Mouse (Mus musculus) limb, embryonic 14.5 days (tissue): ENCODE measurements around the gene Gm42669. TPM values are rescaled to one million over a fixed set of nuclear protein-coding genes. Genes with fewer than 3 reads are reported as not detected.

ENCODE experiments used
- ATAC-seq: fragments of 200-750 bp; cut with Nextera tagmentation; 2 replicates; pipeline ENCODE4 v1.8.0; 2017; ENCODE audit warnings: low read depth, moderate number of reproducible peaks, moderate TSS enrichment; ENCODE audit not compliant: low FRiP score
- DNase-seq: peaks from one replicate; pipeline ENCODE4 v3.0.0-alpha.2; 2015; ENCODE audit warnings: low spot score
- H3K27ac ChIP-seq: fragments of 300-500 bp; sonication (generic); replicated peaks from 2 replicates; pipeline ENCODE4 v1.5.1; 2014; ENCODE audit warnings: low read depth, mild to moderate bottlenecking, low read length, moderate library complexity, mixed read lengths
- H3K27me3 ChIP-seq: fragments of 300-500 bp; sonication (generic); 2 replicates; pipeline ENCODE4 v1.6.1; 2014; ENCODE audit warnings: low read length, mixed read lengths; ENCODE audit not compliant: control insufficient read depth, insufficient read depth
- H3K36me3 ChIP-seq: fragments of 300-500 bp; sonication (generic); 2 replicates; pipeline ENCODE4 v1.6.1; 2014; ENCODE audit warnings: mild to moderate bottlenecking, low read length, moderate library complexity, mixed read lengths; ENCODE audit not compliant: control insufficient read depth, insufficient read depth
- H3K4me1 ChIP-seq: fragments of 300-500 bp; sonication (generic); 2 replicates; pipeline ENCODE4 v1.6.1; 2014; ENCODE audit warnings: antibody characterized with exemption, low read length, mixed read lengths; ENCODE audit not compliant: control insufficient read depth, insufficient read depth
- H3K4me2 ChIP-seq: fragments of 300-500 bp; sonication (generic); replicated peaks from 2 replicates; pipeline ENCODE4 v1.6.1; 2014; ENCODE audit warnings: low read depth, mild to moderate bottlenecking, low read length, moderate library complexity; ENCODE audit not compliant: severe bottlenecking
- H3K4me3 ChIP-seq: fragments of 300-500 bp; sonication (generic); replicated peaks from 2 replicates; pipeline ENCODE4 v1.5.1; 2014; ENCODE audit warnings: low read length
- H3K9ac ChIP-seq: fragments of 300-500 bp; sonication (generic); 2 replicates; pipeline ENCODE4 v1.6.1; 2014; ENCODE audit warnings: mild to moderate bottlenecking, low read depth, low read length, moderate library complexity; ENCODE audit not compliant: severe bottlenecking
- H3K9me3 ChIP-seq: fragments of 300-500 bp; sonication (generic); 2 replicates; pipeline ENCODE4 v1.6.1; 2016; ENCODE audit warnings: low read length; ENCODE audit not compliant: control insufficient read depth
- POLR2A ChIP-seq: fragments of 200-500 bp; IDR thresholded peaks from 2 replicates; pipeline ENCODE4 v1.8.0; 2012; ENCODE audit warnings: inconsistent platforms, mild to moderate bottlenecking, moderate library complexity, borderline replicate concordance; ENCODE audit not compliant: insufficient read depth, insufficient read length; ENCODE audit errors: extremely low read depth
- WGBS: fragments of 180-500 bp; shearing (Covaris S2); extraction: QIAGEN DNeasy Blood & Tissue Kit; methylation state at CpG from one replicate; pipeline ENCODE4 v1.1.7; 2014; 5-methylcytosine and 5-hydroxymethylcytosine counted together
- polyA plus RNA-seq, 2 experiments: library from polyadenylated mRNA; depleted of rRNA in 1 of 2; stranded (reverse) in 1 of 2; unstranded in 1 of 2; fragments of >200 nt; fragmentation: Nextera tagmentation in 1 of 2; extraction: Ambion mirVana in 1 of 2; gene quantifications; 2 replicates each; pipeline versions ENCODE4 v1.2.1 to v1.2.3; 2012 to 2014

Gene Gm42669
- polyA plus RNA-seq, 2 experiments, result 0.25 to 0.78 TPM

GRCm38 (mm10) chr5:107545927-107546326, 38.5 kb downstream of the Gm42669 start:
- Histone ChIP-seq H3K4me3 (no peak overlapping the region), H3K36me3 (peaks cover 16% of the 10 kb centered on the region), H3K9me3 (no peaks in the 10 kb centered on the region), H3K9ac (no peak overlapping the region), H3K4me2 (no peak overlapping the region), H3K27me3 (no peaks in the 10 kb centered on the region), H3K27ac (no peak overlapping the region), H3K4me1 (no peaks in the 10 kb centered on the region)
- WGBS, result 70% methylated on average over 4 of the region's 4 CpGs
- DNase-seq (no peak), ATAC-seq (no peak)
- no peak for TF ChIP-seq POLR2A

GRCm38 (mm10) chr5:107547955-107548354, 40.5 kb downstream of the Gm42669 start:
- Histone ChIP-seq H3K9me3 (no peaks in the 10 kb centered on the region), H3K27me3 (no peaks in the 10 kb centered on the region), H3K4me2 (no peak overlapping the region), H3K36me3 (peaks cover 25% of the 10 kb centered on the region), H3K27ac (no peak overlapping the region), H3K9ac (no peak overlapping the region), H3K4me1 (no peaks in the 10 kb centered on the region), H3K4me3 (no peak overlapping the region)
- no peak for TF ChIP-seq POLR2A
- ATAC-seq (no peak), DNase-seq (no peak)
- WGBS, result 84% methylated on average over 3 of the region's 3 CpGs

GRCm38 (mm10) chr5:107548444-107548843, 41.0 kb downstream of the Gm42669 start:
- Histone ChIP-seq H3K4me1 (no peaks in the 10 kb centered on the region), H3K27me3 (no peaks in the 10 kb centered on the region), H3K9ac (no peak overlapping the region), H3K9me3 (no peaks in the 10 kb centered on the region), H3K27ac (no peak overlapping the region), H3K36me3 (peaks cover 28% of the 10 kb centered on the region), H3K4me2 (no peak overlapping the region), H3K4me3 (no peak overlapping the region)
- TF ChIP-seq POLR2A, result no peak
- no peak for DNase-seq
- ATAC-seq, result no peak
- 87% methylated on average over 3 of the region's 3 CpGs for WGBS

- Histone ChIP-seq H3K4me1 (no peaks in the 10 kb centered on the region), H3K9ac (no peak overlapping the region), H3K4me2 (no peak overlapping the region), H3K9me3 (no peaks in the 10 kb centered on the region), H3K4me3 (no peak overlapping the region), H3K27ac (no peak overlapping the region), H3K36me3 (peaks cover 59% of the 10 kb centered on the region), H3K27me3 (no peaks in the 10 kb centered on the region)
- TF ChIP-seq POLR2A, result no peak
- 50% methylated on average over 5 of the region's 5 CpGs for WGBS
- DNase-seq, result no peak
- ATAC-seq, result no peak
Observed at GRCm38 (mm10) chr5:107554336-107554735, 46.9 kb downstream of the Gm42669 start.

GRCm38 (mm10) chr5:107556969-107557368, 49.5 kb downstream of the Gm42669 start:
- 78% methylated on average over 3 of the region's 3 CpGs for WGBS
- Histone ChIP-seq H3K9ac (no peak overlapping the region), H3K4me3 (no peak overlapping the region), H3K36me3 (peaks cover 72% of the 10 kb centered on the region), H3K27me3 (no peaks in the 10 kb centered on the region), H3K4me2 (no peak overlapping the region), H3K4me1 (no peaks in the 10 kb centered on the region), H3K27ac (no peak overlapping the region), H3K9me3 (no peaks in the 10 kb centered on the region)
- ATAC-seq (no peak), DNase-seq (no peak)
- no peak for TF ChIP-seq POLR2A

GRCm38 (mm10) chr5:107569148-107569547, 61.7 kb downstream of the Gm42669 start:
- H3K4me3 ChIP-seq, result no peak overlapping the region
- no peak for TF ChIP-seq POLR2A
- WGBS, result 94% methylated on average over 9 of the region's 9 CpGs
- DNase-seq, result no peak
- H3K4me1 ChIP-seq, result no peaks in the 10 kb centered on the region
- H3K9me3 ChIP-seq, result no peaks in the 10 kb centered on the region
- H3K4me2 ChIP-seq, result no peak overlapping the region
- no peak overlapping the region for H3K27ac ChIP-seq
- no peak overlapping the region for H3K9ac ChIP-seq
- no peaks in the 10 kb centered on the region for H3K27me3 ChIP-seq
- H3K36me3 ChIP-seq, result peaks cover 52% of the 10 kb centered on the region
- ATAC-seq, result no peak
